Mouse (Mus musculus) lung, adult 2 months (tissue): ENCODE measurements around the gene Elavl2.

Experiments
- CTCF ChIP-seq: fragments of 200-500 bp; IDR thresholded peaks from 2 replicates; pipeline ENCODE4 v1.5.1; 2011; ENCODE audit warnings: mild to moderate bottlenecking, low read length, control low read depth; ENCODE audit not compliant: insufficient read depth
- POLR2A ChIP-seq: fragments of 200-500 bp; IDR thresholded peaks from 2 replicates; pipeline ENCODE4 v1.6.1; 2011; ENCODE audit warnings: low read depth, mild to moderate bottlenecking, control low read depth, low read length, borderline replicate concordance; ENCODE audit errors: extremely low read depth

- no peak for TF ChIP-seq CTCF
- TF ChIP-seq POLR2A, result no peak
Measured at GRCm38 (mm10) chr4:91228341-91228740, 172.2 kb downstream of the Elavl2 start.
